Mouse (Mus musculus): ENCODE results near the gene Mapre3.
A peak's percentile ranks its signal among the peaks of the same experiment; 100 is the strongest.
"Not testable (repeated sequence)": the region's sequence is repeated elsewhere in the genome, so short reads cannot be mapped to it uniquely, and the experiment has no call there.

The Mapre3 gene

DNA sequence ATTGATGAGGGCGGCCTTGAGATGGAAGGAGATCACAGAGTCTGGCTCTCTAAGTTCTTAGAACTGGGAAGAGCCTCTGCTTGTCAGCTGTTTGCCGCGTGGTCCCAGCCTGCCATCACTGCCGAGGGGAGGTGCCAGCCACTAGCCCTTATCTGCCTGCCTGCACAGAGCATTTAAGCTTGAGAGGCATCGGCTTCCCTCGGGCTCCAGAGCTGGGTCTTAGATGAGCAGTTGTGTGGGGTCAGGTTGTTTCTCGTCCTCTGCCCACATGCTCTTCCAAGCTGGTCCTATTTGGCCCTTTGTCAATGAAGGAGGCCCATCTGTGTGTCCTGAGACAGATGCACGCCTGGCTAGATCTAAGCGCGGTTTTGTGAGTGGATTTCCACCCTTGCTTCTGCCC, 10.7 kb downstream of the Mapre3 start:
- DNase-seq, result no peak

- no peak for DNase-seq
Measured at GRCm38 (mm10) chr5:30825821-30826220, 11.4 kb downstream of the Mapre3 start.

GRCm38 (mm10) chr5:30833416-30833815, 19.0 kb downstream of the Mapre3 start:
- DNase-seq, result no peak

DNA sequence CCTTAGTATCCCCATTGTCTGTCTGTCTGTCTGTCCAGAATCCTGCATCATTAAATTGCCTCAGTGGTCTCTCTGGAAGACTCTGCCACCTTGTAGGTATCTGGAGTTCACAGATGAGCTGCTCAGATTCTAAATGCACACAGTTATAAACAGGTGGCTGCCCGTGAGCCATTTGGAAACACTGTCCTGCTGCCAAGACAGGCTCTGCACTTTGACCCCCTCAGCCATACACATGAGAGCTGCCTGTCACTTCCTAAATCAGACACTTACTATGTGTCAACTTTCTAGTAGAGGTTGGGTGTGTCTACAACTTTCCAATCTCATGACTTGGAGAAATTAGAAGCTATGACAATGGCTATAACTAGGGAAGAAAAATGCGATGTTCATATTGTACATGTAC, 25.3 kb downstream of the Mapre3 start:
- no peak for DNase-seq

DNA sequence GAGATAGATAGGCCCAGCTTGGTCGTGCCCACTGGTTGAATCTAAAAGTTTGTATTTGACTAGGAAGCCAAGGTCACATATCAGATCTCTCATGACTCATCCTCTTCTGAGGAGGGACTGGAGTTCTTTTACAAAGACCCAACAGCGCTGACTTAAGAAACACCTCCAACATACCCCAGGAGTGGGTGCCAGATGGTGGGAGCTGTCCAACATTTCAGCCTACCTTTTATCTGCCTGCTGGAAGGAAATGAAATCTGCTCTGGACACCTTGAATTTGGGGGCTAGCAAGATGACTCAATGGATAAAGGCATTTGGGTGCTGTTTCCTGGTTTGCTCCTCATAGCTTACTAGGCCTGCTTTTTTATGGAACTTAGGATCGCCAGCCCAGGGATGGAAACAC, 27.5 kb downstream of the Mapre3 start:
- DNase-seq, result no peak

GRCm38 (mm10) chr5:30849891-30850555, 35.6 kb downstream of the Mapre3 start:
- peak; percentile 64 for DNase-seq

- DNase-seq, result no peak
Measured at GRCm38 (mm10) chr5:30850556-30850925, 36.1 kb downstream of the Mapre3 start.

GRCm38 (mm10) chr5:30853522-30853921, 39.1 kb downstream of the Mapre3 start:
- no peak for DNase-seq

DNA sequence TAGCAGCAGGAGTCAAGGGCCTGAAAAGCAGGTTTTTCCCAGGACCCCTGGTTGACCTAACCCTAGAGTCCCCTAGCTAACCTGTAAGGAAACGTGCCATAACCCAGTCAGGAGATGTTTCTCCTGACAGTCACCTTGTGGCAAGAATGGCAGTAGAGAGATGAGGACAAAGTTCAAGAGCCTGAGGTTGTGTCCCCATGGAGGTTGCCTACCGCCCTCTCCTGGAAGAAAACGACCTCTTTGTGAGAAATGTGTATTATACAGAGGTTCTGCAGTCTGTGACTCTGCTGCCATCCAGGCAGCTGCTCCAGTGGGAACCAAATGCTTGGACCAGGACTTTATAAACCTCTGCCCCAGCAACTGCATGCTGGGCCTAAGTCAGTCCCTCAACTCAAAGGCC, 41.2 kb downstream of the Mapre3 start:
- DNase-seq, result peak; percentile 36

DNA sequence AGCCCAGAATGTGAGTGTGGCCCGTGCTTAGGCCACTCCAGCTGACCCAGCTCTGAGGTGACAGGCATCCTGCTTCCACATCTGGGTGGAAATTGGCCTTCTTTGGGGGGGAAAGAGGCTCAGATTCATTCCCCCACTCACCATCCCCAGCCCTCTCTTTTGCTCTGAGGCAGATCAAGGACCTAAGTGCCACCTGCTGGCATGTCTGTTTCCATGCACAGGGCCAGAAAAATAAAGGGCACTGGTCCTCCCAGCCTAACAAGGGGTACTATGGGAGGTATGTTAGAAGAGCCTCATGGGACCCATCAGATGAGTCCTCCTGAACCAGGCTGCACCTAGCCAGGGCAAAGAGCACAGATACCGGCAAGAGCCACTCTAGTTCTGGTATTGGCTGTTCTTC, 41.7 kb downstream of the Mapre3 start:
- DNase-seq, result no peak

- no peak for DNase-seq
Measured at GRCm38 (mm10) chr5:30863852-30864251, 49.4 kb downstream of the Mapre3 start.

- DNase-seq, result no peak
Measured at GRCm38 (mm10) chr5:30864322-30864721, 49.9 kb downstream of the Mapre3 start.

GRCm38 (mm10) chr5:30866871-30867270, 52.4 kb downstream of the Mapre3 start:
- no peak for DNase-seq

- DNase-seq, result no peak
Measured at GRCm38 (mm10) chr5:30867712-30868111, 53.3 kb downstream of the Mapre3 start, which contains the start of gene Tmem214. Gene Tmem214, plus strand, starts transcription at chr5:30868012.

DNA sequence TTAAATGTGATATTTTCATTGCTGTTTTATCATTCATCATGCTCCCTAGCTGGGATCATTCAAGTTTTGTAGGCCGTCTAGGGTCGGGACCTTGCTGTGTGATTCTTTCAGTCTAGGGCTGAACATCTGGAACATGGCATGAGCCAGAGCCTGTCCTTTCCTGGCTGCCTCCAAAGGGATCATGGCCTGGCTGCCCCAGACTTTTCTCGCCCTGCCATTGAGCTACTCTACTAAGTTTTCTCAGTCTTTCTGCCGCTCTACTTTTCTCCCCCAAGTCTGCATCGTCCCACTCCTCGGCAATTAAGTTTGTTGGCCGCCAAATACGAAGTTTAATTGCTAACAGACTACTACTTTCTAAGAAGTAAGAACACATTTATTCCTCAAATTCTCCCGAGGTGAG, 54.5 kb downstream of the Mapre3 start:
- peak; percentile 29 for DNase-seq

GRCm38 (mm10) chr5:30869405-30870130, 55.1 kb downstream of the Mapre3 start:
- DNase-seq, result peak; percentile 94

- no peak for DNase-seq
Measured at GRCm38 (mm10) chr5:30870131-30870406, 55.6 kb downstream of the Mapre3 start.

- no peak for DNase-seq
Measured at GRCm38 (mm10) chr5:30872574-30872973, 58.1 kb downstream of the Mapre3 start.

- DNase-seq, result no peak
Measured at GRCm38 (mm10) chr5:30874365-30874764, 59.9 kb downstream of the Mapre3 start.

GRCm38 (mm10) chr5:30878616-30879015, 64.2 kb downstream of the Mapre3 start:
- no peak for DNase-seq

- DNase-seq, result no peak
Measured at GRCm38 (mm10) chr5:30879347-30879943, 65.0 kb downstream of the Mapre3 start.

DNA sequence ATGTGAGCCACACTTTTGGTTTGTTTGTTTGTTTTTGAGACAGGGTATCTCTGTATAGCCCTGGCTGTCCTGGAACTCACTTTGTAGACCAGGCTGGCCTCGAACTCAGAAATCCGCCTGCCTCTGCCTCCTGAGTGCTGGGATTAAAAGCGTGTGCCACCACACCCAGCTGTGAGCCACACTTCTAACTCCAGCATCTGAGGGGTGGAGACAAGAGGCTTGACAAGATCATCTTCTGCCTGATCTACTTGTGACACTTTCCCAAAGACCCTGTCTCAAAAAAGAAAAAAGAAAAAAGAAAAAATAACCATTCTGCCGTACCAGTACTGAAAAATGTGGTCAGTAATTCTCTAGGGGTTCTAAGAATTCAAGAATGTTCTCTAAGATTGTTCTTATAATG, 67.4 kb downstream of the Mapre3 start:
- DNase-seq, result not testable (repeated sequence)

DNA sequence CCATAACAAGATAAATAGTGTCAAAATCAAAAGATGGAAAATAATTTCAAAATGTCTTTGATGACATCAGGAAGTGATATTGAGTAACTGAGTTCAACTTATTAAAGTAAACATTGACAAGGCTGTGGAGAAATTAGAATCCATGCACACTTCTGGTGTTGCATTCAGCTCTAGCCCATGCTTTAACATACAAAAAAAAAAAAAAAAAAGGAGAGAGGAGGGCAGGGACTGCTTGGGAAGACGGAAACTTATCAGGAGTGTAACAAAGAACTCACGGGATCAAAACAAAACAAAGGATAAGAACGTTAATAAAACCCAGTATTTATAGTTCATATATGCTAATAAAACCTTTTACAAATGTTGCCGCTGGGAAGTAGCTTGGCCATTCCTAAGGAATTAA, 71.8 kb downstream of the Mapre3 start:
- DNase-seq, result no peak

DNA sequence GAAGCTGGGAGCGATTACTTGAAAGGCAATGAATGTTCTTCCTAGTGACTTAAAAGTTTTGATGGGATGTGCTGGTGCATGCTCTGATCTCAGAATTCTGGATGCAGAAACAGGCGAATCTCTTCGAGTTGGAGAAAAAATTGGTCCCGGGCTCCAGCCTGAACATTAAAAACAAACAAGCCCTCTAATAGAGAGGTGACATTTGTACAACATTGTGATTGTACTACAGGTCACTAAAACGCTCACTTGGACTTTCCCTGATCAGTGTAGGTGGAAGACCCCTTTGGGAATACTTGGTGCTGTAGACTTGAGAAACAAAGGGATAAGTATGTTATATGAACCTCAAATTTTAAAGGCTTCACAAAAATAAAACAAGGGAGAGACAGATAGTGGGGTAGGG, 72.3 kb downstream of the Mapre3 start:
- no peak for DNase-seq

All from kidney, postnatal 14 days (tissue).